Mouse (Mus musculus): ENCODE data around the gene Casp6. TPM values are rescaled to one million over a fixed set of nuclear protein-coding genes. Genes with fewer than 3 reads are reported as not detected.

Gene Casp6
- total RNA-seq, 1 experiment from 2014 or later, result 27.0 TPM

GRCm38 (mm10) chr3:129904381-129905132 lies 3.3 kb downstream of the Casp6 start:
- ATAC-seq (replicated peaks in 1 of 2; ENCODE audit: insufficient read depth in 1 of 2, low FRiP score in 2 of 2, low TSS enrichment in 1 of 2, low read depth in 1 of 2, poor library complexity in 2 of 2, severe bottlenecking in 2 of 2), result peak; percentile 15 to 18; a peak in 3 of 4 replicates

DNA sequence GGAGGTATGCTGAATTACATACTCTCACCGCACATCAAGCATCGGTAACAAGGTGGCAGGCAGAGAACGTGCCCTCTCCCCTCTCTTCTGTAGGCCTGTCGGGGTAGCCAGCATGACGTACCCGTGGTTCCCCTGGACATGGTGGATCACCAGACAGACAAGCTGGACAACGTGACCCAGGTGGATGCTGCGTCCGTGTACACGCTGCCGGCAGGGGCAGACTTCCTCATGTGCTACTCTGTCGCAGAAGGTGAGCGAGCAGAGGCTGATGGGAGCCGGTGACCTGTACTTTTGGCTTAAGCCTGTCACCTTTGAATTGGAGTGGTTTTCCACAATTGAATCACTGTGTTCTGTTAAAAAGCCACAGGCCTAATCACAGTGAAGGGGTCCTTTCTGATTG lies 10.8 kb downstream of the Casp6 start:
- no peak for ATAC-seq (replicated peaks in 1 of 2; ENCODE audit: insufficient read depth in 1 of 2, low FRiP score in 2 of 2, low TSS enrichment in 1 of 2, low read depth in 1 of 2, poor library complexity in 2 of 2, severe bottlenecking in 2 of 2)

DNA sequence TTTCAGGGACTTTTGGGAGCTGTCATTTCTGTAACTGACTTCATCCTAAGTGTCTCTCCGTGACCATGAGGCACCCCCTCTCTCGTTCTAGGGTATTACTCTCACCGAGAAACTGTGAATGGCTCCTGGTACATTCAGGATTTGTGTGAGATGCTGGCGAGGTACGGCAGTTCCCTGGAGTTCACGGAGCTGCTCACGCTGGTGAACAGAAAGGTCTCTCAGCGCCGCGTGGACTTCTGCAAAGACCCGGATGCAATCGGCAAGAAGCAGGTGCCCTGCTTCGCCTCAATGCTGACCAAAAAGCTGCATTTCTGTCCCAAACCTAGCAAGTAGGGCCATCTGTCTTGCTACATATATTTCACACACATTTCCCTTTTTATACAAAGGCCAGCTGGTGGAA lies 12.0 kb downstream of the Casp6 start:
- no peak for ATAC-seq (replicated peaks in 1 of 2; ENCODE audit: insufficient read depth in 1 of 2, low FRiP score in 2 of 2, low TSS enrichment in 1 of 2, low read depth in 1 of 2, poor library complexity in 2 of 2, severe bottlenecking in 2 of 2)

DNA sequence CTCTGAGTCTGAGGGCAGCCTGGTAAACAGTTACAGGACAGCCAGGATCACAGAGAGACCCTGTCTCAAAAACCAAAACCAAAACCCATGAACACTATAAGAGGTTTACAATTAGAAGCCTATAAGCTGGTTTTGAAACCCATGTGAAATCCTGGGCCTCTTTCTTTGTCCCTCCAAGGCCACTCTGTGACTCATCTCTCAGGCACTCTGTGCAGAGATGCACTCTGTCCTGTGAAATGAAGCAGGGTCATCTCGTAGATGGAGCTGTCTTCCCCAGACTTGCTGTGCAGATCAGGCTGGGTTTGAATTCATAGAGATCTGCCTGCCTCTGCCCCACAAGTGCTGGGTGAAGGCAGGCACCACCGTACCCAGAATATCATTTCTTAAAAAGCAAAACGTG lies 16.2 kb downstream of the Casp6 start:
- ATAC-seq (replicated peaks in 1 of 2; ENCODE audit: insufficient read depth in 1 of 2, low FRiP score in 2 of 2, low TSS enrichment in 1 of 2, low read depth in 1 of 2, poor library complexity in 2 of 2, severe bottlenecking in 2 of 2), result no peak

GRCm38 (mm10) chr3:129918434-129918833 lies 17.2 kb downstream of the Casp6 start:
- ATAC-seq (replicated peaks in 1 of 2; ENCODE audit: insufficient read depth in 1 of 2, low FRiP score in 2 of 2, low TSS enrichment in 1 of 2, low read depth in 1 of 2, poor library complexity in 2 of 2, severe bottlenecking in 2 of 2), result peak; percentile 71 to 73; a peak in 3 of 4 replicates

- ATAC-seq (replicated peaks in 1 of 2; ENCODE audit: insufficient read depth in 1 of 2, low FRiP score in 2 of 2, low TSS enrichment in 1 of 2, low read depth in 1 of 2, poor library complexity in 2 of 2, severe bottlenecking in 2 of 2), result no peak
Measured at GRCm38 (mm10) chr3:129923581-129923980, 22.4 kb downstream of the Casp6 start.

DNA sequence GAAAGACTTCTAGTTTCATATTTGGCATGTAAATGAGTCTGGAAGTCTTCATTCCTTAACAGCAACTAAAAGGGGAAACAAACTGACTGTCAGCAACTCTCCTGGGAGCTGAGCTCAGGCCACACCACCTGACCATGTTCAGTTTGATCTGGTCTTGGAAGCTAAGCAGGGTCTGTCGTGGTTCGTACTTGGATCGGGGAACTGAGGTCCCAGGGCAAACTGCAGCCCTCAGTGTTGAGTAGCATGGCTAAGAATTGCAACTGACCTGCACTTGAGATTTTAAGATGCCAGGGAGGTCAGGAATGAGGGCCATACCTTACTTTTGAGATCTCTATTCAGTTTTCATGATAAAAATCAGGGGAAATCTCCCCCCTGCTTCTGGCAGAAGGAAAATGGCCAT lies 24.6 kb downstream of the Casp6 start:
- no peak for ATAC-seq (replicated peaks in 1 of 2; ENCODE audit: insufficient read depth in 1 of 2, low FRiP score in 2 of 2, low TSS enrichment in 1 of 2, low read depth in 1 of 2, poor library complexity in 2 of 2, severe bottlenecking in 2 of 2)

GRCm38 (mm10) chr3:129930213-129930778 lies 29.1 kb downstream of the Casp6 start:
- ATAC-seq (replicated peaks in 1 of 2; ENCODE audit: insufficient read depth in 1 of 2, low FRiP score in 2 of 2, low TSS enrichment in 1 of 2, low read depth in 1 of 2, poor library complexity in 2 of 2, severe bottlenecking in 2 of 2), result no peak

- no peak for ATAC-seq (replicated peaks in 1 of 2; ENCODE audit: insufficient read depth in 1 of 2, low FRiP score in 2 of 2, low TSS enrichment in 1 of 2, low read depth in 1 of 2, poor library complexity in 2 of 2, severe bottlenecking in 2 of 2)
Measured at GRCm38 (mm10) chr3:129932443-129932842, 31.2 kb downstream of the Casp6 start.

DNA sequence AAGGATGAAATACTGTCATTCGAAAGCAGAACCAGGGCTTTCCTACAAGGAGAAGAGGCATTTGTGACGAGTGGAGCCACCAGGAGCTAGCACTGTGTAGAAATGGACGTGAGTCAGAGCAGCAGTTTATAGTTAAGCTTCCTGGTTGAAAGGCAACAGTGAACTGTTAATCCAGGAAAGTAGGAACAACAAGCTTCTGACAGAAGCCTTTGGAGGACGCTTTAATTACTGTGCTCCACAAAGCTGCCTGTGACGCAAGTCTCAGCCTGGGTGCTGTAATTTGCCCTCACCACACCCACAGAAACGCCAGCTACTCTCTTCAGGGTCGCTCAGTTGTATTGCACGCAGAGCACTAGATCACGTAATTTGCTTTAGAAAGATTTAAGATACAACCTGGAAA lies 35.3 kb downstream of the Casp6 start:
- ATAC-seq (replicated peaks in 1 of 2; ENCODE audit: insufficient read depth in 1 of 2, low FRiP score in 2 of 2, low TSS enrichment in 1 of 2, low read depth in 1 of 2, poor library complexity in 2 of 2, severe bottlenecking in 2 of 2), result peak in 1 of 2 experiments; percentile 36; a peak in 1 of 4 replicates

- no peak for ATAC-seq (replicated peaks in 1 of 2; ENCODE audit: insufficient read depth in 1 of 2, low FRiP score in 2 of 2, low TSS enrichment in 1 of 2, low read depth in 1 of 2, poor library complexity in 2 of 2, severe bottlenecking in 2 of 2)
Measured at GRCm38 (mm10) chr3:129937848-129938247, 36.6 kb downstream of the Casp6 start.

GRCm38 (mm10) chr3:129939058-129939457 lies 37.8 kb downstream of the Casp6 start:
- ATAC-seq (replicated peaks in 1 of 2; ENCODE audit: insufficient read depth in 1 of 2, low FRiP score in 2 of 2, low TSS enrichment in 1 of 2, low read depth in 1 of 2, poor library complexity in 2 of 2, severe bottlenecking in 2 of 2), result no peak

DNA sequence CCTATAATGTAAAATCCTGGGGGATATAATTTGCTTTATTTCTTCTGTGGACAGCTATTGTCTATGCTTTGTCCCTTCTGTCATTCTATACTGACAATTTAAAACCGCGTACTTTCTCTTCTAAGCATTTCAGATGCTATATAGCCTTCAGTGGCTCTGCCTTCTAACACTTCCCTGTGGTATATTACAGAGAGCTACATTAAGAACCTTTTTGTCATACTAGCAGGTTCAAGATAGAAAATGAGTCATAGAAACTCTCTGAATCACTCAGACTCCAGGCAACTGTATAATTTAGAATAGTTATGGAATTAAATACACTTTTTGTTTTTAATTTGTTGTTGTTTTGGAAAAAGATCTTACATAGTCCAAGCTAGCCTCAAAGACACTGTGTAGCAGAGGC lies 39.6 kb downstream of the Casp6 start:
- ATAC-seq (replicated peaks in 1 of 2; ENCODE audit: insufficient read depth in 1 of 2, low FRiP score in 2 of 2, low TSS enrichment in 1 of 2, low read depth in 1 of 2, poor library complexity in 2 of 2, severe bottlenecking in 2 of 2), result no peak

DNA sequence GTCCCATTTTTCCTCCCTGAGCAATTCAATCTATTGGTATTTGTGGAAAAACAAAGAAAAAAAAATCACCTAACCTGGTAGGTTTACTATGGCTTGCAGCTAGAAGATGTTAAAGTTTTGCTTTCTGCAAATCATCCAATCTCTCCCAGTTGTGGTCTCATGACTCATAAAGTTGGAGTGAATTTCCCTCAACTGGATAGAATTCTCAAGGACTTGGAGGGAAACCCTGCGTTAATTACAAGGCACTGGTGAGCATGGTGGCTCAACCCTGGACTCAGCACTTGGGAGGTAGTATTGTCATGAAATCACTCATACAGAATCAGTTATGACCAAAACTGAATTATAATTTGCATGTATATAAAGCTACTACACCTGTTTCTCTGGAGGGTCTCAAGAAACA lies 40.1 kb downstream of the Casp6 start:
- no peak for ATAC-seq (replicated peaks in 1 of 2; ENCODE audit: insufficient read depth in 1 of 2, low FRiP score in 2 of 2, low TSS enrichment in 1 of 2, low read depth in 1 of 2, poor library complexity in 2 of 2, severe bottlenecking in 2 of 2)

GRCm38 (mm10) chr3:129943813-129944212 lies 42.6 kb downstream of the Casp6 start:
- no peak for ATAC-seq (replicated peaks in 1 of 2; ENCODE audit: insufficient read depth in 1 of 2, low FRiP score in 2 of 2, low TSS enrichment in 1 of 2, low read depth in 1 of 2, poor library complexity in 2 of 2, severe bottlenecking in 2 of 2)

GRCm38 (mm10) chr3:129946217-129946914 lies 45.1 kb downstream of the Casp6 start:
- ATAC-seq (replicated peaks in 1 of 2; ENCODE audit: insufficient read depth in 1 of 2, low FRiP score in 2 of 2, low TSS enrichment in 1 of 2, low read depth in 1 of 2, poor library complexity in 2 of 2, severe bottlenecking in 2 of 2), result peak; percentile 72 to 76

GRCm38 (mm10) chr3:129948359-129948758 lies 47.1 kb downstream of the Casp6 start:
- ATAC-seq (replicated peaks in 1 of 2; ENCODE audit: insufficient read depth in 1 of 2, low FRiP score in 2 of 2, low TSS enrichment in 1 of 2, low read depth in 1 of 2, poor library complexity in 2 of 2, severe bottlenecking in 2 of 2), result no peak

GRCm38 (mm10) chr3:129949158-129949773 lies 48.0 kb downstream of the Casp6 start:
- ATAC-seq (replicated peaks in 1 of 2; ENCODE audit: insufficient read depth in 1 of 2, low FRiP score in 2 of 2, low TSS enrichment in 1 of 2, low read depth in 1 of 2, poor library complexity in 2 of 2, severe bottlenecking in 2 of 2), result no peak

Measured in hematopoietic stem cell, adult 5-6 weeks (primary cell).